Mouse (Mus musculus): ENCODE results near the gene Col19a1.

The Col19a1 gene

DNA sequence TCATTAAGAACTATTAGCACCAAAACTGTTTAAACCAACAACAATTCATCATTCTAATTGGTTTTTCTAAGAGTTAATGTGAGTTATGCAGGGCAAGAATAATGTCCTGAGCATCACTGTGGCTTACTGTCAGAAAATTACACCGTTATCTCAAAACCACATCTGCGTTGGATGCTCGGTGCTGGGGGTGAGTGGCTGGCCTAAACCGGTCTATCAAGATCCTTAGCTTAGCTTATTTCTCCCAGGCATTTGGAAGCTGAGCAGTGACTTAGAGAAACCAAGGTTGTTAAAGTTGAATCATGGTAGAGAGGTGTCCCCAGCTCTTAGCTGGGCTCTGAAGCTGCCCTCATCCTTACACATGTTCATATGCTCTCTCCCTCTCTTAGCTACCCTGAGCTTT, 276.4 kb downstream of the Col19a1 start:
- DNase-seq (ENCODE audit: low read depth, low spot score): no peak

DNA sequence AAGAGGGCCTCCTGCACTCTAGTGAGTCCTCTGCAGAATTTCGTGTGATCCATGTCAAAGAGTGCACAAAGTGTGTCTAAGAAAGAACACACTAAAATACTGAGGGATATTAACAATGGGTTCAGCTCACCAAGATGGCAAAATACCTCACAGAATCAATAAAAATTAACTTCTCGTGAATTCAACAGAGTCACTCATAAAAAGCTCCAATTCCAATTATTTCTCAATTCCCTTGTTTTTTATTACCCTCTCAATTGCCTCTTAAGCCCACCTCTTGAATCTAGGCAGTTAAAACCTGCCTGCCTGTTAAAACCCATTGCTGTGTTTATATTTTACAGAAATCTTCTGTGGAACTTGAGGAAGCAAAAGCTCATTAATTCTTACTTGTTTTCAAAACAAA, 277.1 kb downstream of the Col19a1 start:
- no peak for DNase-seq (ENCODE audit: low read depth, low spot score)

DNA sequence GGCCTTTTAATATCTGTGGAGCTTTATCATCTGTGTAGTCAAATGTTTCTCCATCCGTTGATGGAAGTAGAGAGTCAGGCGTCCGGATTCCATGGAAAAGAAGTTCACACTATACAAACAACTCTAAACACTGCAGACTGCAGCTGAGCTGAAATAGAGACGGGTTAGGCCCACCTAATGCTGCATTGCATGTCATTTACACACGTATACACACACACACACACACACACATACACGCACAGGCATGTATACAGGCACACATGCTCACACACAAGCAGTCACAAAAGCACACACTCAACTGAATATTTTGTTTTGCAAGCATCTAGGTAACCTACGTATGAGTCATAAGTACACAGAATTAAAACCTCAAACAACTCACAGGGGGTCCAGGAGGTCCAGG, 284.2 kb downstream of the Col19a1 start:
- DNase-seq (ENCODE audit: low read depth, low spot score): no peak

DNA sequence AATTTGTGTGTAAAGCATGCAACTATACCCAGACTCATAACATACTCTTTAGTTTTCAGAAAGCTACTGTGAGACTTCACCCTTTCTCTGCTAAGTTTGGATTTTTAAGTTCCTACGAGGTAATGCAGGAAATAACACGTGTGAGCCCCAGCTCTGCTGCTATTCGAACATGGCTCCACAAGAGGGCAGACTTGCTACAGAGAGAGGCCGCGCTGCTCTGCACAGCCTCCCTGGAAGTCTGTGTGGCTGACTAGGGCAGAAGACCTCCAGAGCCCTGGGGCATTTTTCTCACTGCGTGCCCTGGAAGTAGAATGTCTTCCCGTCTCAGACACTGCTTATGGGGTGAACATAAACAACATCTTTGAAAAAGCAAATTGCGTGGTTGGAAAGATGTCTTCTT, 284.6 kb downstream of the Col19a1 start:
- no peak for DNase-seq (ENCODE audit: low read depth, low spot score)

DNA sequence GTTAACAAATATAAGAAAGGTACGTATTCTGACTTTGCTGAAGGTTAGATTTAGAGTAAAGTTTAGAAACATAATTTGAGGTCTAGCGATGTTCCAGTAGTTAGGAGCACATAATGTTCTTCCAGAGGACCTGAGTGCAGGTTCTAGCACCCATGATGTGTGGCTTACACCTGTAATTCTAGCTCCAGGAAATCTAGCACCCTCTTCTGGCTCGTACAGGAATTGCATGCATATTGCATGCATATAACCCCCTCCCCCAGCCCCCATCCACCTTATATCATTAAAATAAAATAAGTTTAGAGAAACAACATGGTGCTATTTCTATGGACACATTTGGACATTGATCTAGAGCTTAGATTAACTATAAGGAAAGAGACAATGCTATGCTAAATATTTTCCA, 286.6 kb downstream of the Col19a1 start:
- no peak for DNase-seq (ENCODE audit: low read depth, low spot score)

DNA sequence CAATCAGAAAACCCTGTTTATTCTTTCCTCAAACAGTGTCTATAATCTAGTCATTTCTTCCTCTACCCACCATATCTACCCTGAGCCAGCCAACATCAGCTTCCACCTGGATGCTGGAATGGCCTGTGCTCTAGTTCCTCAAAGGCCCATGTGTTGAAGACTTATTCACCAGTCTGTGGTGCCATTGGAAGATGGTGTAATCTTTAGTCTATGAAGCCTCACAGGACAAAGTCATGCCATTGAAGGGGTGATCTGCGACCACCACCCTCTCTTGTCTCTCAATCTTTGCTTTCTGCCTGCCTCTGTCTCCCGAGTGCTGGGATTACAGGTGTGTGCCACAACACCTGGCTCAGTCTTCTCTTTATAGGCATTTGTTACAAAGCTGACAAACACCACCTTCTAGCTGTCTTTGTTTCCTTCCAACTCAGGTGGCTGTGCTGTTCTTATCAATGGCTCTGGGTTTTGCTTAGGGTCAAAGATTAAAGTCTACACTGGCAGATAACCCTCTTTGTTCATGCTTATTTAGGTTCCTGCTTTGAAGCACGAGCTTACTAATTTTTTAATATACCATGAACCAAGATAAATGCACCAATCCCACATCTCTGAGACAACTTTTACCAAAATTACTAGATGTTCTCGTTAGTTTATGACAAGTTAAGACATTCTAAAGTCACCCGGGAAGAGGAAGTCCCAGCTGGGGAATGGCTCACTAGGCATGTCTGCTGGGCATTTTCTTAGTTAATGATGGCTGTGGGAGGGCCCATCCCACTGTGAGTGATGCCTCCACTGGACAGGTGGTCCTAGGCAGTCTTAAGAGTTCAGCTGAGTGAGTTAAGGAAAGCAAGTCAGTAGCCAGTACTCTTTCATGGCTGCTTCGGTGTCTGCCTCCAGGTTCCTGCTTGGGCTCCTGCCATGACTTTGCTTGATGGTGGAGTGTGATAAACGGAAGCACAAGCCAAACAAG, 292.0 kb downstream of the Col19a1 start:
- DNase-seq (ENCODE audit: low read depth, low spot score): no peak

DNA sequence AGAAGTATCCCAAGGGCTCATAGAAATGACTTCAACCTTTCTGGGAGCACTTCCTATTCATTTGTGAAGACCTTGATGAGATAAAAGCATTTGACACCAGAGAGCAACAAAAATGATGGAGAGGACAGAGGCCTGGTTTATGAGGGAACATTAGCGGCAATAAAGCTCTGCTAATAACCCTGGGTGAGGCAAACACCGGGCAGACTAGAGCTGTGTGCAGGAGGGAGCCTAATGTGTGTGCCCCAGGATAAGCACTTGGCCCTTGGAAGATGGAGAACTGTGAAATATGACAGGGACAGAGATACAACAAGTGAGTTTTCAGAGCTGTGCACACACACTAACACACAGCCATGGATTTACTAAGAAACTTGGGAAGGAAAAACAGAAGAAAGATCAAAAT, 294.8 kb downstream of the Col19a1 start:
- DNase-seq (ENCODE audit: low read depth, low spot score): no peak

DNA sequence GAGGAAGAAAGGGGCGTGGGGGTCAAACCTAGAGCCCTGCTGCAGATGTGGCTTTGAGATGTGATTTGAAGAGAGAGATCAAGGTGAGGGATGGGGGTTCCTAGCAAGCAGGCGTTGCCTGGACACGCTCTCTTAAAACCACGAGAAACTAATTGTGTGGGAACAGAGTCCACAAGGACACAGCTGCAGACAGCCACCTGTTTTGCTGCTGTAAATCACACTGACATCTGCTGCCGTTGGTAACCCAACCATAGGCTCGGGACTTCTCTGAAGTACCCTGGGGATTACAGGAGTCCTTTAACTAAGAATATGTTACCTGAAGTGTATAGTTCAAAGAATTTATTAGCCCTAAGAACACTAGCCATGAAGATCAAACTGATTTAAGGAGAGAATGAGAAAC, 300.9 kb downstream of the Col19a1 start:
- no peak for DNase-seq (ENCODE audit: low read depth, low spot score)

DNA sequence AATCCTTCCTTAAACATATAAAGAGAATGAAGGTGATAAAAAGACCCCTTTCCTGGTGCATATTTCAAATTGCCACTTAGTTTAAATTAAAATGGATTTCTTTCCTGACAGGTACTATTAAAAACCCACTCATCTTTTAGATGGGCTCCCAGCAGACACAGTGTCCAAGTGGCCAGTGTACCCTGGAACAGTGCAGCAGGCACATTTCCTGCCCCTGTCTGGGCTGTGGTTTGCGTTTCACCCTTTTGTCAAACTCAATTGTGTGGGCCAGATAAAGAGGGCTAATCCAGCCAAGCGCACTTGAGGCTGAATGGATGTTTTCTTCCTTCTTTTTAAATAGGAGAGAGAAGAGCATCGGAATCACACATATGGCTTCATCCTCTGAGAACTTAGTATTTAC, 320.2 kb downstream of the Col19a1 start:
- DNase-seq (ENCODE audit: low read depth, low spot score): no peak

DNA sequence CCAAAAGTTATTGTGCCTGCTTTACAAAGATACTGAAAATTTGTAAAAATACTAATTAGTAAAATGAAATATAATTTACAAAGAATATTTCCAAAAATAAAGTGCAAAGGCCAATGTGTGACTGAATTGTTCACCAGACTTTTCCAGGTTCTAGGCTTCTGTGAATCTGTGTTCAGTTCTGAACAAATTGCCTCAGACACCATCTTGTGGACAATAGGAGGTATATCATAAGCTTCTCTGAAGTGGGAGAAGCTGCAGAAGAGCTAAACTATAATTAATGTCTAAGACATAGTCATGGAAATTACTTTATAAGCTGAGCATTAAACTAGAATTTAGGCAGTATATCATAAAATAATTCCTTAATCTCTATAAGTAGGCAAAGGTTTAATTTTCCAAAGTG, 326.1 kb downstream of the Col19a1 start:
- DNase-seq (ENCODE audit: low read depth, low spot score): no peak

DNA sequence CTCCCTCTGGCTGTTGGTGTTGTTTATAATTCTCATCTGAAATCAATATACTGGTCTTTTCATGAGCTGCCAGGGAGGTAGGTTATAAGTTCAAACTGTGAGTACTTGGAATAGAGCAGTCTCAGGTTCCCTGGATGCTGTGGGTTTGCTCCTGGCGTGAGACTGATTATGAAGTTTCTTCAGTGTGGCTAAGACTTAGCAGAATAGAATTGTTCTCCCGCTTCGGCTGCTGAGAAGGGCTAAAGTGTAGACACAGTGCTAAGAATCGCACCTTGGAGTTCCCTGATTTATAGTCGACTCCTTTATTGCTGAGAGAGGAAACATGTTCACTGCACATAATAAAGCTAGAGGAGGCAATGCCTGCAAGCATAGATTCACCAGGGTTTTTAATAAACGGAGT, 327.9 kb downstream of the Col19a1 start:
- no peak for DNase-seq (ENCODE audit: low read depth, low spot score)

DNA sequence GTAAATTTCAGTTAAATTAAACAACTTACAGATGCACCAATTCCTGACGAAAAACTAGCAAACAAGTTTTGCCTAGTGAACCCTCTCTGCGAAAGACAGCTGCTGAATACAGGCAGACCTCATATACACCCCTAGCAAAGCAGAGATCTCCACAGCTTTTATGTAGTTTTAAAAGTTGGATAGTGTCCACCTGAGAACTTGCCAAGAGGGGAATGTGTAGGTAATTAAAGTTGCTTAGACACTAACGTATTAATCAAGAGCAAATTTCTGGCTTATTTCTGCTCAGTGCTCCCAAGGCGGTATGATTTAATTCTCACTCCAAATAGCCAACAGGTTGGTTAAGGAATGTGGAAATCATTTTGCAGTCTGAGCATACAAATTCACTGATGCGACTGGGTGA, 329.3 kb downstream of the Col19a1 start:
- DNase-seq (ENCODE audit: low read depth, low spot score): no peak

DNA sequence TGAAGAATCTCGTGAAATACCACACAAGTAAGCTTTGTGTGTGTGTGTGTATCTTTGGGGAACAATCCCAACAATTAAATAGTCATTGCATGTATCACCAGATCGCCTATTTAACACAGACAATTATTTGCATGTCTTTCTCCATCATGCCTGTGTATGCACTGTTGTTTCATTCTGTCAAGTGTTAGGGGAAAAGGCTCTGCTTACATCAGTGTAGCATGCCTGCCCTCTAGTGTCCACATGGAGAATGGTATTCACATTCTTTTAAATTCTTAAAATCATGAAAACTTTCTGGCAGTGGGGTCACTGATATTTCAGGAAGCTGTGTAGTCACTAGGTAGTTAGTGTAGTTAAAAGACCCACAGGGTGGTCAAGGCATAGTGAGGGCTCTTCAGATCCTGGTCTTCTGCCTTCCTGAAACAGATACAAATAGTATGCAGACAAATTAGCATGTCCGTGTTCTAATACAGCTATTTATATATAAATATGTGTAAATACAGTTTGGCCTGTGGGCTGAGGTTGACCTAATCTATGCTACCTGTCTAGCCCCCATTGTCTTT, 338.1 kb downstream of the Col19a1 start:
- DNase-seq (ENCODE audit: low read depth, low spot score): no peak

DNA sequence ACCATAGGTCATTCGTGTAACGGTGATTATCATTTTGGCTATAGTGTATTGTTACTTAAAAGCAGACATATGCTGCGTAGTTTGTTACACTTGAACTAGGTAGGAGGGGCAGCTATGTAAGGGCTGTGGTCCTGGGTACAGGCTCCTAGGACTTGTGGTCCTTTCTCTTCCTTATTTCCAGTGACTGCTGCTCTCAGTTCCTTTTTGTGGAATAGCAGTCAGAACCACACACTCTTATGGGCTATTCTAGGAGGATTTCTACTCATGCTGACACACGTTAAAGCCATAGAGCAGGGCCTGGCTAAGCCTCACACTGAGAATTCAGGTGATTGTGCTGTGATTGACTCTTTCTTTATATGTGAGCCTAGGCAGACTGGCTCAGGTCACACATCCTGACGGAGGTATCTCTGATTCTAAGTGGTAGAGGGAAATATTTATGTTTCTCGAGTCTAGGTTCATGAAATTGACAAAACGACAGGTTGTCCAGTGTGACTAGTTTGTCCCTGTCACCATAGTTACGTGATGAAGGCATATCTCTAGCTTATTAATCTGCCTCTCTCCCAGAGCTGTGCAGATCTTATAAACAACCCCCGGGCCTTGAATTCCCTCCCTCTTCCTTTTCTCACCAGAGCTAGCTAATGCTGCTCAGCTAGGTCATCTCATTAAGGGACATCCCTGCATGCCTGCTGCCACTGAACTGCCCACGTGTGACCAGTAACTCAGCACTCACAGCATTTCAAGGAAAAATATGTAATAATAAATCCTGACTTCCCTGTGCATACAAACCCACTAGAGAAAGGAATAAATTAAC, 338.8 kb downstream of the Col19a1 start:
- DNase-seq (ENCODE audit: low read depth, low spot score): no peak

DNA sequence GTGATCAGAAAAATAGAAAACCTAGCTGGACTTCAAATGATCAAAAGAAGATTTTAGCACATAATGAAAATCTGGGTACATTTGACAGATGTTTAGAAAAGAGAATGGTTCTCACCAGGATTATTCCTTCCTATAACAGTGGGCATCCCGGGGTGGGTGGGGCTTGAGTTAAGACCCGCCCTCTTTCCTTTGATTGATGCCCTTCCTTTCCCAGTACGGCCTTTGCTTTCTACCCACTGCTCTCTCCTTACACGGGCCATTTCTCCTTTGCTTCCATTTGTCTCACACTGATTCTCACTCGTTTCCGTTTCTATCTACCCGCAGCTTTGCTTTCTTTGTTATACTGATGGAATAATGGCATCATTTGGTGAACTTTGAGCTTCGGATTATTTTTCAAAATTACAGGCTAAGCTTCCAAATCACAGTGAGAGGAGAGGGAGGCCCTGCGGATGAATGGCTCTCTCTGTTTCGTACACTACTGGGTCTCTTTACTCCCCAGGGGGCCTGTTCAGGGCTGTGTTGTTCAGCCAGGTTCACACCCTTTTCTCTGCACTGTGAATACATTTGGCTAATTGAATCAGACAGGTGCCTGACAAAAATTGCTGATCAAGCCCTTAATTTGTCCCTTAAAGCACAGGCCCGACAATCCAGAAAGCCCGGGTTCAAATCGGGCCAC, 341.4 kb downstream of the Col19a1 start:
- no peak for DNase-seq (ENCODE audit: low read depth, low spot score)

DNA sequence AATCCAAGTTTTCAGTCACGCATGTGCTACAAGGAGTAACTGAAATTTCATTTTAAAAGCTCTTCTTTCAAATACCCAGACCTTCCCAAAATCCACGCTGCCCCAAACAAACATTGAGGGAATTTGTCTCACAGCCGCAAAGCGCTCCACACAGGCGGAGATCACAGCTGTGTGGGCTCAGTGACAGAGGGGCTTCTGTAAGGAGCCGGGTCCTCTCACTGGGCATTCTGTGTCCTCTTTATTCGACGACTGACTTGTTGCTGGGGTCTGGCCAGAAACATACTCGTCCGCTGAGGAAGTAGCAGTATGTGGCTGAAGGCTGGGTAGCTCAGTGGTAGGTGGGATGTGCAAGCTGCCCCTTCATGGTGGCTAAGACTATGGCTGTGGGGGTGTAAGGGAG, 342.3 kb downstream of the Col19a1 start:
- DNase-seq (ENCODE audit: low read depth, low spot score): no peak

DNA sequence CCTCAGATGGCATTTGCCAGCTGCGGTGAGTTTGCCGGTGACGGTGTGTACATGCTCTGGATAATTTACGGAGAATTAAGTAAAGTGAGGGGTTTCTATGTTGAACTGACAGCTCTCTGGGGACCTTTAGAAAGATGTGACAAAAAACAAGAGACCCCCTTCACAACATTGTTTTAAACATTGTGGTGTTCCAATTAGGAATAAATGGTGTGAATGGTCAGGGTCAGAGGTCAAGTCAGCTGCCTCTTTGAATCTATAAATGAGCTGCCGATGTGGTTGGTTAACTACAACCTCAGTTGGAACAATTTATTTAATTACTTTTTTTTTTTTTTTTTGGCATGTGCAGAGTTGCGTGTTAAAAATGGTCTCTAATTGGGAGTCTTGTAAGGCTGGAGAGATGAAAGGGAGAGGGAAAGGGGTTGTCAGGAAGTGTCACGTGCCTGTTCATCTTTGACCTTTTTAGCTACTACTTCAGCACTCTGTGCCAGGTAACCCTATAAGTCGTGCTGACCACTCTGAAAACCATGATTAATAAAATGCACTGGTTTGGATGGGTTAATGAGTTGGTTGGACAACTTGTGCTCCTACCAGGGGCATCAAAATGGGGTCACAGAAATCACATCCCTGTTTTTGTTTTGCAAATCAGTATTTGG, 347.1 kb downstream of the Col19a1 start:
- DNase-seq (ENCODE audit: low read depth, low spot score): no peak

DNA sequence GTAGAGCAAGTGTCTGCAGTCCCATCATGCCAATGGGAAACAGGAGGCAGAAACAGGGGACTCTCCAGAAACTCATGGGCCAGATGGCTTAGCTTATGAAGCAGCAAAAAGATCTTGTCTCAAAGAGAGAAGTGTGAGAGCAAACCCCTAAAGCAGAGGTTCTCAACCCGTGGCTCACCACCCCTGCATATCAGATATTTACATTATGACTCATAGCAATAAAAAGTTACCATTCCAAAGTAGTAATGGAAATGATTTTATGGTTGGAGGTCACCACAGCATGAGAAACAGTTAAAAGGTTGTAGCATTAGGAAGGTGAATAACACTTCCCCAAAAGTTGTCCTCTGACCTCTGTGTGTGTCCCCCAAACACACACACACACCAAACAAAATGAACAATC, 350.9 kb downstream of the Col19a1 start:
- no peak for DNase-seq (ENCODE audit: low read depth, low spot score)

DNA sequence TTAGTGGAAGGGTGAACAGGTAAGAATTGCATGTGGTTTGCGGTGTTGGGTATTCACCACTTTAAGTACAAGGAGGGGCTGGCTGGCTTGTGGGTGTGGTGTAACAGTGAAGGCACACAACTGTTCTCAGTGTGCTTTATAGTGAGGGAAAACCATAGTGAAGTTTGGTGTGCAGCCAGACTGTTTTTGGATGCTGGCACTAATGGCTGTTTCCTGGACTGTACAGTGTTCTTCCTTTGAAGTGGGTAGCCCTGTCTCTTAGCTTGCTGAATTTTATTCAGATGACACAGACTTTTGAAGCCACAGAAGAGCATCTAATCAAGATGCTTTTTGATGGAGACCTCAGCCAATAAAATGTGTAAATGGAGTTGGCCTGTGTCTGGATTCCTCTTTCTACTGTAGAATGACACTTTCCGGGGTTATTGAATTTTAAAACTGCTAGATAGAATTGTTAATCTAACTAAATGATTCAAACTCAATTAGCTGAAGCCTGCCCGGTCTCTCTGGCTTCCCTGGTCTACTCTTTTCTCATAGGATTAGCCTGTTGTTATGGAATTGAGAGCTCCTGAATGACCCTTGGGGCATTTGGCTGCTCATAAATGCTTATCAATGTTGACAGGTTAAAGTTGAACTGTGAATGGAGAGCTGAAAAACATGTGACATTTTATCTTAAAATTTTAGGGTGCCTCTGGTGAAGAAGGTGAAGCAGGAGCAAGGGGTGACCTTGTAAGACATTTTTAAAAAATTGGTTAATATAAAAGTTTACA, 355.6 kb downstream of the Col19a1 start:
- DNase-seq (ENCODE audit: low read depth, low spot score): no peak

DNA sequence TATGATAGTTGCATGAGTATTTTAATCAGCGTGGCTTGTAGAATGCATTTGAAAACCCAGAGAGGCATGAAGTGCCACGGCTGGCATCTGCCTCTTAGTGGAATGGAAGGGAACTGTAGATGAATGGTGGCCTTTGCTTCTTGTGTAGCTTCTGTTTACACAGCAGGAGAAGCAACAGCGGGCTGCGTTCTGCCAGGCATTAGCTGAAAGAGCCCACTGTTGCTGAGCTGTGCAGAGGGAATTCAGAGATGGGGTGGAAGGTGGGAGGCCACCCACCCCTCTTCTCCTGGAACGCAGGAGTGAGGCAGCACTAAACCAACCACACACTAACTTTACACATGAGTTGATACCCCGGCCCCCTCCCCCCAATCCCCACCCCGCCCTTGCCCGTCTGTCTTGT, 356.8 kb downstream of the Col19a1 start:
- no peak for DNase-seq (ENCODE audit: low read depth, low spot score)

DNA sequence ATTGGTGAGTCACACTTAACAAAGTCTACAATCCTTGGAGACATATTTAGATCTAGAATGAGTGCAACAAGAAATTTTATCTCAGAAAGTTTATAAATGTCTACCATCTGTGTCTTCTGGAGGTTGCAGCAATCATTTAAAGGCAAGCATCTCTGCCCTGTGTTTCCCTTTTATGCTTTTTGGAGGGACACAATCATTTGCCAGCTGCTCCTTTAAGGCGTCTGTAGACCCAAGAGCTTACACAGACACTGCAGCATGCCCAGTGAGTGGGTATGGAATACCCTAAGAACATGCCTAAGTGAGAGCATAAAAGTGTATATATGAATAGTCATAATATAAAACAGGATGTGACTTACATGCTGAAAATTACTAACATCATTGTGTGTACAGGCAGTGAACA, 357.7 kb downstream of the Col19a1 start:
- DNase-seq (ENCODE audit: low read depth, low spot score): no peak

All from CD4-positive helper T cell, adult 2 months (primary cell).